Mouse (Mus musculus): ENCODE results near the gene Tspan15.
A peak's percentile ranks its signal among the peaks of the same experiment; 100 is the strongest.

Gene Tspan15

GRCm38 (mm10) chr10:62186882-62187281 lies 44.2 kb downstream of the Tspan15 start:
- DNase-seq, result peak; percentile 53 to 55

GRCm38 (mm10) chr10:62183053-62183452 lies 48.0 kb downstream of the Tspan15 start:
- DNase-seq, result peak; percentile 70 to 80

GRCm38 (mm10) chr10:62182471-62183014 lies 48.5 kb downstream of the Tspan15 start:
- no peak for DNase-seq

GRCm38 (mm10) chr10:62181701-62182100 lies 49.4 kb downstream of the Tspan15 start:
- no peak for DNase-seq

GRCm38 (mm10) chr10:62179944-62180343 lies 51.1 kb downstream of the Tspan15 start:
- no peak for DNase-seq

- DNase-seq, result no peak
Measured at GRCm38 (mm10) chr10:62174533-62175313, 56.3 kb downstream of the Tspan15 start.

- no peak for DNase-seq
Measured at GRCm38 (mm10) chr10:62173941-62174448, 57.1 kb downstream of the Tspan15 start.

GRCm38 (mm10) chr10:62172841-62173553 lies 58.1 kb downstream of the Tspan15 start:
- no peak for DNase-seq

- DNase-seq, result no peak
Measured at GRCm38 (mm10) chr10:62162410-62162809, 68.6 kb downstream of the Tspan15 start.

- DNase-seq, result no peak
Measured at GRCm38 (mm10) chr10:62149929-62150328, 81.1 kb downstream of the Tspan15 start.

GRCm38 (mm10) chr10:62147466-62148248 lies 83.4 kb downstream of the Tspan15 start:
- DNase-seq, result no peak

- no peak for DNase-seq
Measured at GRCm38 (mm10) chr10:62145957-62146356, 85.1 kb downstream of the Tspan15 start.

GRCm38 (mm10) chr10:62143820-62144219 lies 87.2 kb downstream of the Tspan15 start, which contains the start of gene Fam241b:
TSS of gene Fam241b (minus strand) at chr10:62143920.
- DNase-seq, result no peak

- DNase-seq, result no peak
Measured at GRCm38 (mm10) chr10:62138040-62138439, 93.0 kb downstream of the Tspan15 start.

GRCm38 (mm10) chr10:62137150-62137549 lies 93.9 kb downstream of the Tspan15 start:
- no peak for DNase-seq

GRCm38 (mm10) chr10:62135696-62136470 lies 95.2 kb downstream of the Tspan15 start:
- no peak for DNase-seq
